Mouse (Mus musculus) kidney, adult 8-10 months (tissue): ENCODE data around the gene Tbx6.
"Not testable (repeated sequence)": the region's sequence is repeated elsewhere in the genome, so short reads cannot be mapped to it uniquely, and the experiment has no call there.

Source experiments
- DNase-seq, 2 experiments: peaks; one replicate each; pipeline ENCODE4 v3.0.0; 2022

Gene Tbx6

GRCm38 (mm10) chr7:126770784-126771183 lies 10.5 kb upstream of the Tbx6 start:
- no peak for DNase-seq

DNA sequence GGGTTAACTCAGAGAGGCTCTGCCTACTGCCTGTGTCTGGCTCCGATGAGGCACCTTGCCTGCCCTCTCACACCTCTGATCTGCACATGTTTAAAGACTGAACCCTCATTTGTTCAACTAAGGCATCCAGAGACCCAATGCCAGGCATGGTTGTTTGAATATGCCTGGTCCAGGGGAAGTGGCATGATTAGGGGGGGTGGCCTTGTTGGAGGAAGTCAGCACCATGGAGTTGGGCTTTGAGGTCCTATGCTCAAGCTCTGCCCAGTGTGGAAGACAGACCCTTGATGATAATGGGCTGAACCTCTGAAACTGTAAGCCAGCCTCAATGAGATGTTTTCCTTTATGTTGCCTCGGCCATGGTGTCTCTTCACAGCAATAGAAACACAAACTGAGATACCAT lies 7.9 kb upstream of the Tbx6 start:
- no peak for DNase-seq

GRCm38 (mm10) chr7:126774463-126774862 lies 6.8 kb upstream of the Tbx6 start:
- DNase-seq: no peak

DNA sequence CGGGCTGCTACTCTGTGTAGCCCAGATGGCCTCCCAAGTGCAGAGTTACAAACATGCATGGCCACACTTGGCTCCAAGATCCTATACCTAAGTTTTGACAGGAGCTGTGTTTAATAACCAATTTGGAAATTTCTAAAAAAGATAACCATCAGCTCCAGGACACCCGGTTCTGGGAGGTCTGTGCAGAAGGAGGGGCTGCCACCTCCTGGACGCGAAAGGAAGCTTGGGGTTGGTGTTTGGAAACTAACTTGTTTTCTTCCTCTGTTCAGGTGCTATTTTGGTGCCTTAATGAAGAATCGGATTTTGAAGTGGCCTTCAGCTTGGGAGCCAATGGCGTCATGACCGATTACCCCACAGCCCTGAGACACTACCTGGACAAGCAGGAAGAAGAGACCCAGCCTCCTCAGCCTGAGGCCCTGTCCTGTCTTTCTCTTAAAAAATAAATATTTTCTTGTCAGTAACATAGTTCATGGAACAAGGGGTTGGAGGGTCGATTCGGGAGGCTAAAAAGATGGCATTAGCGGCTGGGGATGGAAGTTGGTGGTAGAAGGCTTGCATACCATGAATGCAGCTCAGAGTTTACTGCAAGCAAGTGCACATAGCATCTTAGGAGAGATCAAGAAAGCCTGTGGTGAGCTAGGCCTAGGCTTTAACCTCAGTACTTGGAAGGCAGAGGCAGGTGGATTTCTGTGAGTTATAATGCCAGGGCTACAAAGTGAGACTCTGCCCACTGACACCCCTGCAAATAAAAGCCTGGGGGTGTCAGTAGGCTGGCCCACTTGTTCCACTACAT lies 5.9 kb upstream of the Tbx6 start:
- no peak for DNase-seq

- DNase-seq: no peak
These were observed 5.4 kb upstream of the Tbx6 start for GRCm38 (mm10) chr7:126775978-126776234.

DNA sequence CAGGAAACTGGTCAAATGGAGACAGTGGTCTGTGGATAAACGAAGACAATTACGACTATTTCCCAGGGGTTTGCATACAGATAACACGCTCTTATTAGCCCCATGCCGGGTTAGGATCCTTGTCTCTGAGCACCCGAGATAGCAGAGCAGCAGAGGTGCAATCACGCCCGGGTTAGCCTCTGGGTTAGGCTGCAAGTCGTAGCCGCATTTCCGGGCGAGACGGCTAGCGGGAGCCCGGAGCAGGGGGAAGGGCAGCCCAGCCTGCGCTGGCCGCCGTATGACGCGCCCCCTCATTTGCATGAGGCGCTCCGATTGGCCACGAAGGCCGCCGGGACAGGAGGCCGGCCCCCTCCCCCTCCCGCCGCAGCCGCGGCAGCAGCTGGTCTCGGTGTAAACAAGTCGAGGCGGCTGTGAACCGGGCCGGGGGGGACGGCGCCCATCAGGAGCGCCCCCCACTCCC lies 4.7 kb upstream of the Tbx6 start, which contains the start of gene Ypel3:
TSS of gene Ypel3 (plus strand) at position 358 of the 460 bp plus-strand sequence.
- DNase-seq: peak; percentile 95 to 97

- DNase-seq: peak in 1 of 2 experiments; percentile 44
These were observed 3.8 kb upstream of the Tbx6 start for GRCm38 (mm10) chr7:126777476-126777875.

DNA sequence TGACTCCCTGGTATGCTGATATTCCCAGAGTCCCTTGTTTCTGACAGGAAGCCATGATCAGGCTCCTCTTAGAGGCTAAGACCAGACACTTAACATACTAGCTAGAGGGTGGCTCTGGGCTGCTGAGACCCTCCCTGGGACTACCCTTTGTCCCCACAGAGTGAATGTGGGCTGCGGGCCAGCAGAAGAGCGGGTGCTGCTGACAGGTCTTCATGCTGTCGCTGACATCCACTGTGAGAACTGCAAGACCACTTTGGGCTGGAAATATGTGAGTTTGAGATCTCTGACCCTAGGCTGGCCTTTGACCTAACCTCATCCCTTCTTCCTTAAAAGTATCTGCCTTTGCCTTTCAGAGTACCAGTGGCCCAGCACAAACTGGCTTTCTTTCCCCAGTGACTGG lies 3.1 kb upstream of the Tbx6 start:
- no peak for DNase-seq

DNA sequence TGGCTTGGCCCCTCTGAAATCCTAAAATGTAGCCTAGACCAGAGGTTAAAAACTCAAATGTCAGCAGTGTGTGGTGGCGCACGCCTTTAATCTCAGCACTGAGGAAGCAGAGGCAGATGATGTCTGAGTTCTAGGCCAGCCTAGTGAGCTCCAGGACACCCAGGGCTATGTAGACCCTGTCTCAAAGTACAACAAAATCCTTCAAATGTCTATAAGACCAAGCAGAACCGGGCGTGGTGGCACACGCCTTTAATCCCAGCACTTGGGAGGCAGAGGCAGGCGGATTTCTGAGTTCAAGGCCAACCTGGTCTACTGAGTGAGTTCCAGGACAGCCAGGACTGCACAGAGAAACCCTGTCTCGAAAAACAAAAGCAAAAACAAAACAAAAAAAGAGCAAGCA lies 2.2 kb upstream of the Tbx6 start:
- not testable (repeated sequence) for DNase-seq

DNA sequence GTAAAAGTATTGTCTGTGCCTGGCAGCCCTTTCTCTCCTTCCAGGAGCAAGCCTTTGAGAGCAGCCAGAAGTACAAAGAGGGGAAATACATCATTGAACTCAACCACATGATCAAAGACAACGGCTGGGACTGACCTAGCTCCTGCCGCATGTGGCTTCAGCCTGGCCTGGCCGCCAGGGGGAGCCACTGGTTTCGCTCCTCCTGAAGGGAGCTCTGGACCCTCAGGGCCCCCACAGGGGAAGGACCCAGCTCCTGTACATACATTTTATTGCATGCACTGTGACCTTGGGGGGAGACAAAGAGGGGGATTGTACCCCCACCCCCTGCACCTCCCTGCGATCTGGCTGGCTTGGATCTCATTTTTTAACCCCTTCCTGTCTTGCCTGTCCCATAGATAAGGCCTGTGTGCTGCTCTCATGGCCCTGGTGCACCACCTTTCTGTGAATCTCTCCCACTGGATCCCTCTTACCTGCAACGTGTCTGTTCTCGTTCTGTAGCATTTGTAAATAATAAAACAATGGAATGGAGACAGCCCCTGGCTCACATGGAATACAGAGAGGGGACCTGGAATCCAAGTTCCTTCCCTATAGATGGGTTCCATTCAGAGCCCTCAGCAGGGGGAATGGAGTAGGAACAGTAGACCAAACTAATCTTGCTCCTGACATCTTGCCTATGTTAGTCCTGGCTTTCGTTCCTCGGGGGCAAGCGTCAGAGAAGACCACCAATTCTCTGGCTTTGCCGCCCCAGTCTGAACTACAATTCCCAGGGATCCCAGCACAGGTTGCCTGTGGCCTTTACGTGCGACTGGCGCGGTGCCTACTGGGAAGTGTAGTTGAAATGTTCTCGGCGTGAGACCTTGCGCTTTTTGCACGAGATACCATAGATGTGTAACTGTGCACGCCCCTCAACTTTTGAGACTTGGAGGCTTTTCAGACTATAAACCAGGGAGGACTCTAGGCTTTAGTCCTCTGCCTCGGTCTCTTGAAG lies 1.0 kb upstream of the Tbx6 start:
- peak; percentile 80 to 87 for DNase-seq

GRCm38 (mm10) chr7:126781661-126782370 lies 533 bp downstream of the Tbx6 start:
- DNase-seq: no peak

DNA sequence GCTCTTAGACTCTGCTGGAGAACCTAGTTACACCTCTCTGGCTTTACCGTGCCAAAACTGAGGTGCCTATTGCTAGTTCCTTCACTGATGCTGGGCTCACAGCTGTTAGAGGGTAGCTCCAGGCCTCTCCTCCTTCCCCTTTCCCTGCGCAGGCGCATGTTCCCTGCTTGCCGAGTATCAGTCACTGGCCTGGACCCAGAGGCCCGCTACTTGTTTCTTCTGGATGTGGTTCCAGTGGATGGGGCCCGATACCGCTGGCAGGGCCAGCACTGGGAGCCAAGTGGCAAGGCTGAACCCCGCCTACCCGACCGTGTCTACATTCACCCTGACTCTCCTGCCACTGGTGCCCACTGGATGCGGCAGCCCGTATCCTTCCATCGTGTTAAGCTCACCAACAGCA lies 1.4 kb downstream of the Tbx6 start:
- DNase-seq: no peak

DNA sequence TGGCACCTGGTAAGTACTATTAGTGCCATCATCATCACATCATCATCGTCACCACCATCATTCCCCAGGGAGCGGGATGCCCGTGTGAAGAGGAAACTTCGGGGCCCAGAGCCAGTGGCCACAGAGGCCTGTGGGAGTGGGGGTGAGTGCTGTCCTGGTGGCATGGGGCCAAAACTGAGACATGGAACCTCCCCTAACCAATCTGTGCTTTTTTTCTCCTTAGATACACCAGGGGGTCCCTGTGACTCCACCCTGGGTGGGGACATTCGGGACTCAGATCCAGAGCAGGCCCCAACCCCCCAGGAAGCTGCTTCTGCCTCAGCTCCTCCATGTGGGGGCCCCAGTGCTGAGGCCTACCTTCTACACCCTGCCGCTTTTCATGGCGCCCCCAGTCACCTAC lies 3.2 kb downstream of the Tbx6 start:
- no peak for DNase-seq

DNA sequence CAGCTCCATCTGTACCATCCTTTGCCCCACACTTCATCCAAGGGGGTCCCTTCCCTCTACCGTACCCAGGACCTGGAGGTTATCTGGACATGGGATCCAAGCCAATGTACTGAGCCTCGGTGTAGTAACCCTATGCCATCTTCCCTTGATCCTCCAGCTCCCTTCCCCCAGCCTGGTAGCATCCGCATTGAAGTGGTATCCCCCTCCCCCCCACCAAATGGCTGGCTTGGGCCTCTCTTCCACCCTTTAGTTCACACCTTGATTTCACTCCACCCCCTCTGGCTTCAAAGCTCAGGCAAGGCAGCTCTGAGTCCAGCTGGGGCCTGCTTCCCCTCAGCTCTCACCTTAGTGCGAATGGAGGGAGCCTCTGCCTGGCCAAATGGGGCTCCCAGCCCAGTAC lies 3.8 kb downstream of the Tbx6 start:
- DNase-seq: no peak

GRCm38 (mm10) chr7:126786142-126786541 lies 4.9 kb downstream of the Tbx6 start:
- no peak for DNase-seq

DNA sequence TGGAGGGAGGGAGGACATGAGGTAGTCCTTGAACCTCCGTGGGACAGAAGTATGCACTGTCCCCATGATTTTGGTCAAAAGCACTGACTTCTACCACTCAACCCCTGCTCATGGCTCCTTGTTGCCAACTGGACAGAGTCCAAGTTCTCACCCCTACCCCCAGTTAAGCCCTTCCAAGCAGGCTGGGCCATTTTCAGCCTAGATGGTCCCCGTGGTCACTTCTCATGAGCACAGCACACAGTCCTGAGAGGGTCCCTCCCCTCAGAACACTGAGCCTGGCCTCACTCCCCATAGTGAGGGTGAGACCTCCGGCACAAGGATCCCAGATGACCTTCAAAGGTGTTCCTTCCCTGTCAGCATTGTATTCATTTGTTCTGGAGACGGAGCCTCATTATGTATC lies 7.9 kb downstream of the Tbx6 start:
- no peak for DNase-seq

DNA sequence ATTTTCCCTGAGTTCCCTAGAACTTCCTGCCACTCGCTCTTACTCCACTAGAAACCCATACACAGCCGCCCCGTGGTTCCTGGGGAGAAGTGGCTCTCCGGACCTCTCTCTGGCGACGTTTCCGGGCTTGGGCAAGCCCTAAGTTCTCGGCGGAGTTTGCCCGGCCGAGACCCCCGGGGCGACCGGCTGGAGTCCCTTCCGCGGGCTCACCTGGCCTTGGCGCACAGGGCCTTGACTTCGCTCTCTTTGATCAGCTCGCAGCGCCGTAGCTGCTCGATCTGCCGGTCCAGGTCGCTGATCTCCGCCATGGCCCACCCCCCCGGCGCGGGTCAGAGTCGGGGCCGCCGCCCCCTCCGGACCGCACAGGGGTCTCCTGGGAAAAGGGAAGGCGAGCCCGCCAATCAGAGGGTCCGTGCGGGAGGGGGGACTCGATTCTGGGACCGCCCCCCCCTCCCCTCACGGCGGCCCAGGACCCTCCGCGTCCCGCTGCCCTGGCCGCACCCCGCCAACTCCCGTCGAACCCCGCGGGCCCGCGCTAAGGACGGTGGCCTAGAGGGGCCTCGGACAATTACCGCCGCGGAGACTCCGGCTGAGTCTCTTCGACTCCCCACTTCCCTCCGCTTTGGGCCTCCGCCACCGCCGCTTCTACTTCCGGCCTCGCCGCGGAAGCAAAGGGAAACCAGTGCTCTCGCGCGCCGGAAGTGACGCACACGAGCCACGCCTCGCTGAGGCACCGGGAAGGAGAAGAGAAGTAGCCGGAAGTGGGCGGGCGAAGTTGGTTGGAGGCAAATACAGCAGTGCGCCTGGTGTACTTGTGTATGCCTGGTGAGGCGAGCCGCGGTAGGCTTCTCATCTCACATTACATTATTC lies 10.8 kb downstream of the Tbx6 start, which contains the start of gene Ppp4c:
TSS of gene Ppp4c (minus strand) at position 646 of the 870 bp plus-strand sequence.
- peak; percentile 96 for DNase-seq

GRCm38 (mm10) chr7:126792721-126793443 lies 11.6 kb downstream of the Tbx6 start:
- DNase-seq: no peak

- DNase-seq: no peak
These were observed 12.4 kb downstream of the Tbx6 start for GRCm38 (mm10) chr7:126793456-126794270.

GRCm38 (mm10) chr7:126794271-126794605 lies 13.0 kb downstream of the Tbx6 start:
- no peak for DNase-seq
